Mouse (Mus musculus) erythroblast, embryonic 14.5 days (primary cell): Measurements from ENCODE around the gene Glul.

Experiments used
- GATA1 ChIP-seq: IDR thresholded peaks from 2 replicates; pipeline ENCODE4 v1.6.1; 2012; ENCODE audit warnings: low read length, inconsistent platforms, mixed read lengths
- TAL1 ChIP-seq: IDR thresholded peaks from 3 replicates; pipeline ENCODE4 v1.6.1; 2012; ENCODE audit warnings: low read length, inconsistent platforms, mixed read lengths

DNA sequence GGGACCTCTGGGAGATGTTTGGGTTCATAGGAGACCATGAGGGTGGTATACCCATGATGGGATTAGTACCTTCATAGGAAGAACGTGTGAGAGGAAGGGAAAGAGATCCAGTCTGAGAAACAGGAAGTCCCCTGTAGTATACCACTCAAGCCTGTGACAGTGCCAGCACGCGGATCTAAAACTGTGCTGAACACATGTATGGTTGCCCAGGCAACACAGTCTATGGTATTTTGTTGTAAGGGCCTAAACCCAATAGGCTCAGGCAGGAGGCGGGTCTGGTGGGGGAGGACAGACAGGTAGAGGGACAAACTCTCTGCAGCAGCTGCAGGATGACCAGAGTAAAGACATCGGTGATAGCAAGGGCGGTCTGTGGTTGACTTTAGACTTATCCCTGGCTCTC is 54.1 kb downstream of the Glul start:
- TF ChIP-seq GATA1: no peak
- TF ChIP-seq TAL1: no peak
